Mouse (Mus musculus) neural tube, embryonic 14.5 days (tissue): Measurements from ENCODE around the gene Dnah7b. TPM values are rescaled to one million over a fixed set of nuclear protein-coding genes. Genes with fewer than 3 reads are reported as not detected.
"Not testable (repeated sequence)": the region's sequence is repeated elsewhere in the genome, so short reads cannot be mapped to it uniquely, and the experiment has no call there.

Source experiments
- ATAC-seq: fragments of 200-750 bp; cut with Nextera tagmentation; 2 replicates; pipeline ENCODE4 v1.8.0; 2017; ENCODE audit warnings: low read depth, mild to moderate bottlenecking, moderate TSS enrichment, moderate library complexity
- H3K27ac ChIP-seq: fragments of 300-500 bp; sonication (generic); 2 replicates; pipeline ENCODE4 v1.5.1; 2014; ENCODE audit warnings: low read depth, mild to moderate bottlenecking, control low read depth, low read length, moderate library complexity, mixed read lengths
- H3K27me3 ChIP-seq: fragments of 300-500 bp; sonication (generic); 2 replicates; pipeline ENCODE4 v1.6.1; 2014; ENCODE audit warnings: low read length; ENCODE audit not compliant: control insufficient read depth, insufficient read depth
- H3K36me3 ChIP-seq: fragments of 300-500 bp; sonication (generic); 2 replicates; pipeline ENCODE4 v1.6.1; 2014; ENCODE audit warnings: low read length, mixed read lengths; ENCODE audit not compliant: control insufficient read depth, insufficient read depth
- H3K4me1 ChIP-seq: fragments of 300-500 bp; sonication (generic); 2 replicates; pipeline ENCODE4 v1.6.1; 2014; ENCODE audit warnings: low read length; ENCODE audit not compliant: control insufficient read depth, insufficient read depth
- H3K4me2 ChIP-seq: fragments of 300-500 bp; sonication (generic); 2 replicates; pipeline ENCODE4 v1.6.1; 2014; ENCODE audit warnings: mild to moderate bottlenecking, low read depth, low read length, control low read depth
- H3K4me3 ChIP-seq: fragments of 300-500 bp; sonication (generic); 2 replicates; pipeline ENCODE4 v1.5.1; 2014; ENCODE audit warnings: low read depth, low read length, control low read depth, mixed read lengths
- H3K9ac ChIP-seq: fragments of 300-500 bp; sonication (generic); replicated peaks from 2 replicates; pipeline ENCODE4 v1.6.1; 2014; ENCODE audit warnings: low read depth, mild to moderate bottlenecking, control low read depth, low read length, mixed read lengths
- H3K9me3 ChIP-seq: fragments of 300-500 bp; sonication (generic); 2 replicates; pipeline ENCODE4 v1.6.1; 2016; ENCODE audit warnings: low read length; ENCODE audit not compliant: control insufficient read depth
- WGBS: fragments of 180-500 bp; shearing (Covaris S2); extraction: QIAGEN DNeasy Blood & Tissue Kit; methylation state at CpG from one replicate; pipeline ENCODE4 v1.1.7; 2014; 5-methylcytosine and 5-hydroxymethylcytosine counted together
- polyA plus RNA-seq: library from polyadenylated mRNA; unstranded; fragments of >200 nt; fragmentation: Nextera tagmentation; extraction: Ambion mirVana; gene quantifications from 2 replicates; pipeline ENCODE4 v1.2.1, GENCODE M21; 2014

Gene Dnah7b
- polyA plus RNA-seq, 1 experiment from 2014 or later = 6.8 TPM

- not testable (repeated sequence) for H3K9me3 ChIP-seq, H3K4me3 ChIP-seq, H3K36me3 ChIP-seq, H3K27ac ChIP-seq, H3K9ac ChIP-seq, H3K4me2 ChIP-seq, H3K4me1 ChIP-seq, H3K27me3 ChIP-seq
- WGBS = 51% methylated on average over 2 of the region's 2 CpGs
- ATAC-seq = peak; percentile 94
These were observed 212.2 kb downstream of the Dnah7b start for GRCm38 (mm10) chr1:46278057-46278910.

DNA sequence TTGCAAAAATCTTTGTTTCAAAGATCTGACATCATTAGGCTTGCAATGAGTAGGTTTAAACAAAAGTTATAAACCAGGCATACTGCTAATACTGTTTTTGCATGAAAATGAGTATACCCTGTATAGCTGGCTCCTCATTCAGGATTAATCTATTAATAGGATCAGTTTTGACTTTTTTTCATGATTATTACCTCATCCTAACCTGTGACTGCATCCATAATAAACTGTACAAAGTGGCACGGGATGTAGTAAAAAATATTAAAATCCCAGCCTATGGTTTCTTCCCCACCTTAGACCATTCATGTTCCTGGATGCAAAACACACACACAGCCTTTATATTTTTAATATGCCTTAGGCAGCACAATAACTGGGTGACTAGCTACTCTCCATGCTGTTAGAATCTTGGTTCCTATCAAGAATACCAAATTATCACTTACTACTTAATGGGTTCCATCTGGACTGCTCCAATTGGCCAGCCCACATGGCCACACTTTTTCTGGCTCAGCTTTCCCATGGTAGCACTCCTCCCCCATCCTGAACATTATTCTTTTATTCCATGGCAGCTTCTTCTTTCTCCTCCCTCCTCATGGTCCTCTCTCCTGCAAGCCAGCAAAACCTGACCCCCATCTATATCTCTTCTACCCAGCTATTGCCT lies 212.9 kb downstream of the Dnah7b start:
- not testable (repeated sequence) for H3K9me3 ChIP-seq, H3K4me3 ChIP-seq, H3K9ac ChIP-seq, H3K36me3 ChIP-seq, H3K4me1 ChIP-seq, H3K27me3 ChIP-seq, H3K4me2 ChIP-seq, H3K27ac ChIP-seq
- WGBS = 70% methylated on average over 1 of the region's 1 CpGs
- ATAC-seq = peak; percentile 41

GRCm38 (mm10) chr1:46294451-46294850 lies 228.3 kb downstream of the Dnah7b start:
- not testable (repeated sequence) for H3K27ac ChIP-seq, ATAC-seq, H3K4me1 ChIP-seq, H3K36me3 ChIP-seq, H3K27me3 ChIP-seq, H3K4me3 ChIP-seq, H3K9ac ChIP-seq, H3K9me3 ChIP-seq, H3K4me2 ChIP-seq
- WGBS = 77% methylated on average over 2 of the region's 2 CpGs

- not testable (repeated sequence) for H3K27me3 ChIP-seq, H3K4me1 ChIP-seq, H3K9me3 ChIP-seq, H3K36me3 ChIP-seq, H3K27ac ChIP-seq, H3K4me3 ChIP-seq, H3K9ac ChIP-seq, H3K4me2 ChIP-seq
- ATAC-seq = peak; percentile 81
These were observed 259.8 kb downstream of the Dnah7b start for GRCm38 (mm10) chr1:46325942-46326341.

- H3K9ac ChIP-seq, H3K4me3 ChIP-seq, H3K9me3 ChIP-seq, ATAC-seq, H3K4me2 ChIP-seq, H3K4me1 ChIP-seq, H3K27ac ChIP-seq, H3K36me3 ChIP-seq, H3K27me3 ChIP-seq: not testable (repeated sequence)
- 87% methylated on average over 3 of the region's 3 CpGs for WGBS
These were observed 279.2 kb downstream of the Dnah7b start for GRCm38 (mm10) chr1:46345301-46345700.

- not testable (repeated sequence) for H3K4me1 ChIP-seq, H3K9ac ChIP-seq, H3K4me3 ChIP-seq, H3K27ac ChIP-seq, H3K27me3 ChIP-seq, H3K9me3 ChIP-seq, H3K36me3 ChIP-seq, H3K4me2 ChIP-seq, ATAC-seq
- 94% methylated on average over 3 of the region's 3 CpGs for WGBS
These were observed 314.5 kb downstream of the Dnah7b start for GRCm38 (mm10) chr1:46380641-46381040.

DNA sequence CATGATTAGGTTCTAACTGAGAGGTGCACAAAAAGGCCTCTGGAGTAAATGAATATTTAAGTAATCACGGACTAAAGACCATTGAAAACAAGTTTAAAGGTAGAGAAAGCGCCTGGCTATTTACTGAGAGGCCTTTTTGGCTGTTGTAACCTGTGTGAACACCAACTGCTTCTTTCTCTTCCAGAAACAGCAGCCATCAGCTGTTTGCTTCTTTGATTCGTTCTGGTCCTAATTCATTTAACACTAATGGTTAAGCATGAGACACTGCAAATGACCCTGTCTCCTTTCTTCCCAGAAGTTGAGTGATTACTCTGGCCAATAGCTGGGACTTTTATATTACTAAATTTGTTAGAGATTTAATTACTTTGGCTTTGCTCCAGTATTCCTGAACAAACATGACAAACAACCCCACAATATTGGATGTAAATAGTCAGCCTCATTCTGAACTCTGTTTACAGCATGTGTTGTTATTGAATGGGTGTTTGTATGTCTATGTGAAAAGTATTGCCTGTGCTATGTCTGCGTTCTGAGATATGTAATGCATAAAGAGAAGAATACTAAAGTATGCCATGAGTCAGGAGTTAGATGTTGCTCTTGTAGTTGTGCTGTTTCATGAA lies 328.7 kb downstream of the Dnah7b start:
- not testable (repeated sequence) for H3K9ac ChIP-seq, H3K36me3 ChIP-seq, H3K27ac ChIP-seq, H3K4me1 ChIP-seq, H3K9me3 ChIP-seq, H3K4me3 ChIP-seq, H3K4me2 ChIP-seq, H3K27me3 ChIP-seq
- ATAC-seq = peak; percentile 84
- WGBS = 46% methylated on average over 3 of the region's 4 CpGs

- no peak for ATAC-seq
These were observed 342.4 kb downstream of the Dnah7b start for GRCm38 (mm10) chr1:46408324-46409115.

More at GRCm38 (mm10) chr1:46408324-46409115, 342.4 kb downstream of the Dnah7b start:
- Histone ChIP-seq H3K4me1 (no peaks in the 10 kb centered on the region), H3K27ac (no peak overlapping the region), H3K9me3 (no peaks in the 10 kb centered on the region), H3K36me3 (no peaks in the 10 kb centered on the region), H3K27me3 (no peaks in the 10 kb centered on the region), H3K4me2 (no peak overlapping the region), H3K9ac (no peak overlapping the region), H3K4me3 (no peak overlapping the region)
- WGBS = 83% methylated on average over 6 of the region's 6 CpGs
